Mouse (Mus musculus): ENCODE data around the gene Eva1b. TPM values are rescaled to one million over a fixed set of nuclear protein-coding genes. Genes with fewer than 3 reads are reported as not detected.

Gene Eva1b
- polyA plus RNA-seq, 1 experiment = 28.6 TPM

DNA sequence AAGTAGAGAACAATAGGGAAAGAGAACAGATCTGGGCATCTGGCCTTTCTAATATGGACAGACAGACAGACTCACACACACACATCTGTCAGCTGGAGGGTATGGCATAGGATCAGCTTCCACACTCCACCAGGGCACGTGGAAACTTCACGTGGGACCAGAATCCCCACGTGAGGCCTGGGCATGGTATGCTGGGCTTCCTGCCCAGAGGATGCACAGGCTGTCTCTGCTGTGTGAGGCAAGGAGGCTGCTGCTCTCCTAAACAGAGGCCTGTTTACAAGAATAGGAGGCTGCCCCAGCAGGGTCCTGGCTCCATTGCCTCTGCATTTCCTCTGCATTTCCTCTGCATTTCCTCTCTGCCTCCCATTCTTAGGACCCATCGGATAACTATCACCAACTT, 12.9 kb upstream of the Eva1b start:
- Histone ChIP-seq H3K36me3 (ENCODE audit: control insufficient read depth, insufficient read depth) (peaks cover 61% of the 10 kb centered on the region), H3K79me2 (ENCODE audit: control insufficient read depth, insufficient read depth) (peaks cover 11% of the 10 kb centered on the region), H3K27me3 (ENCODE audit: control insufficient read depth, insufficient read depth, insufficient read length) (no peaks in the 10 kb centered on the region), H3ac (ENCODE audit: control insufficient read depth, insufficient read length) (no peak overlapping the region), H3K4me2 (ENCODE audit: low read depth) (no peak overlapping the region), H3K4me3 (no peak overlapping the region)
- TF ChIP-seq USF1 (IDR thresholded peaks at IDR 0.05; ENCODE audit: low read depth) (no peak), POLR2AphosphoS2 (IDR thresholded peaks at IDR 0.05; ENCODE audit: insufficient read length, low read depth) (peak; percentile 28), CEBPB (IDR thresholded peaks at IDR 0.05; ENCODE audit: insufficient read depth, poor library complexity, severe bottlenecking) (no peak)

DNA sequence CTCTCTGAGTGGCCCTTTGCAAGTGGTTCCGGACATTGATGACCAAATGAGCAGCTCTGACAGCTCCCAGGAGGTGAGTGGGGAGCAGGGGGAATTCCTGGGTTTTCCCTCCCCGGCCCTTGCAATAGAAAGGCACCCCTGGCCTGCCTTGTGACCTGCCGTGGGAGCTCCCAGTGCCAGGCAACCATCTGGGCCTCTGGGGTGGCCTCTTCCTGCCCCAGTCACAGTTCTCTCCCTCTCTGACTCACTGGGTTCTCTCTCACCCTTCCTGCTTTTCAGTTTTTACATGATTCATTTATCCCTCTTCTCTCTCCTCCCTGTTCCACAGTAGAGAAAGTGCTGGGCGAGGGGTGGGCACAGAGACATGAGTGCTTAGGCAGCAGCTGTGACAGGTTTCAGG, 9.8 kb upstream of the Eva1b start:
- H3K36me3 ChIP-seq (ENCODE audit: control insufficient read depth, insufficient read depth) = peaks cover 67% of the 10 kb centered on the region
- no peak for TF ChIP-seq SRF (IDR thresholded peaks at IDR 0.05; ENCODE audit: control insufficient read depth, insufficient read length, low read depth)
- TF ChIP-seq POLR2AphosphoS2 (IDR thresholded peaks at IDR 0.05; ENCODE audit: insufficient read length, low read depth) = no peak
- TF ChIP-seq MYOD1 (IDR thresholded peaks at IDR 0.05; ENCODE audit: control insufficient read depth in 1 of 3, insufficient read length in 2 of 3, low read depth in 2 of 3) = no peak
- TF ChIP-seq TCF3 (IDR thresholded peaks at IDR 0.05; ENCODE audit: insufficient read length, low read depth) = no peak
- TF ChIP-seq USF1 (IDR thresholded peaks at IDR 0.05; ENCODE audit: low read depth) = no peak

GRCm38 (mm10) chr4:126141021-126141420, 6.5 kb upstream of the Eva1b start:
- H3K79me2 ChIP-seq (ENCODE audit: control insufficient read depth, insufficient read depth) = no peaks in the 10 kb centered on the region
- H3K4me2 ChIP-seq (ENCODE audit: low read depth) = no peak overlapping the region
- no peaks in the 10 kb centered on the region for H3K27me3 ChIP-seq (ENCODE audit: control insufficient read depth, insufficient read depth, insufficient read length)
- TF ChIP-seq POLR2AphosphoS2 (IDR thresholded peaks at IDR 0.05; ENCODE audit: insufficient read length, low read depth) (no peak), MYOG (IDR thresholded peaks at IDR 0.05; ENCODE audit: control insufficient read depth in 1 of 3, insufficient read depth in 1 of 3, insufficient read length in 2 of 3, low read depth in 2 of 3) (no peak), SRF (IDR thresholded peaks at IDR 0.05; ENCODE audit: control insufficient read depth, insufficient read length, low read depth) (no peak), TCF3 (IDR thresholded peaks at IDR 0.05; ENCODE audit: insufficient read length, low read depth) (no peak), CEBPB (IDR thresholded peaks at IDR 0.05; ENCODE audit: insufficient read depth, poor library complexity, severe bottlenecking) (no peak)
- no peak overlapping the region for H3K4me3 ChIP-seq
- peaks cover 44% of the 10 kb centered on the region for H3K36me3 ChIP-seq (ENCODE audit: control insufficient read depth, insufficient read depth)
- no peak overlapping the region for H3ac ChIP-seq (ENCODE audit: control insufficient read depth, insufficient read length)

More for the DNA sequence above, 9.8 kb upstream of the Eva1b start:
- Histone ChIP-seq H3ac (ENCODE audit: control insufficient read depth, insufficient read length) (no peak overlapping the region), H3K79me2 (ENCODE audit: control insufficient read depth, insufficient read depth) (peaks cover 8% of the 10 kb centered on the region), H3K4me3 (no peak overlapping the region), H3K4me2 (ENCODE audit: low read depth) (no peak overlapping the region), H3K27me3 (ENCODE audit: control insufficient read depth, insufficient read depth, insufficient read length) (no peaks in the 10 kb centered on the region)

DNA sequence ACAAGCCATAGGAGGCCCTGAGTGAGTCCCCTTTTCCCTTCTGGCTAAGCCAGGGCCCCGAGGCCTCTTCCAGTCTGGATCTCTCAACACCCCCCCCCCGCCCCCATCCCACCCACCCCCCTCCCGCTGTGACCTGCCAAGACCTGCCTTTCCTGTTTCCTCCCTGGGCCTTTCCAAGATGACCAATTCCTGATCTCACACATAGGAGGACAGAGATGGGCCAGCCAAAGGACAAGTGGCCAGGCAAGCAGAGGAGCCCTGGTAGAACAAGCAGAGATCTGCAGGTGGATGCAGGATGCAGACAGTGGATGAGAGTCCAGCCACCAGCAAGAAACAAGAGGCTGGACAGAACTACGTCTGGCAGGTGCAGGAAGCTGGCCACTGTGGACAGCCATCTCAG, 2.1 kb upstream of the Eva1b start:
- no peak overlapping the region for H3ac ChIP-seq (ENCODE audit: control insufficient read depth, insufficient read length)
- no peaks in the 10 kb centered on the region for H3K27me3 ChIP-seq (ENCODE audit: control insufficient read depth, insufficient read depth, insufficient read length)
- H3K4me3 ChIP-seq = no peak overlapping the region
- no peak for TF ChIP-seq MAX (IDR thresholded peaks at IDR 0.05; ENCODE audit: low read depth)
- TF ChIP-seq CEBPB (IDR thresholded peaks at IDR 0.05; ENCODE audit: insufficient read depth, poor library complexity, severe bottlenecking) = no peak
- no peak for TF ChIP-seq SRF (IDR thresholded peaks at IDR 0.05; ENCODE audit: control insufficient read depth, insufficient read length, low read depth)
- no peak for TF ChIP-seq USF1 (IDR thresholded peaks at IDR 0.05; ENCODE audit: low read depth)
- no peak for TF ChIP-seq REST (IDR thresholded peaks at IDR 0.05; ENCODE audit: insufficient read depth, insufficient read length)
- no peak for TF ChIP-seq TCF12 (IDR thresholded peaks at IDR 0.05; ENCODE audit: insufficient read depth, poor library complexity, severe bottlenecking)
- no peak for TF ChIP-seq POLR2AphosphoS2 (IDR thresholded peaks at IDR 0.05; ENCODE audit: insufficient read length, low read depth)
- TF ChIP-seq E2F4 (IDR thresholded peaks at IDR 0.05; ENCODE audit: insufficient read depth) = no peak
- TF ChIP-seq TCF3 (IDR thresholded peaks at IDR 0.05; ENCODE audit: insufficient read length, low read depth) = no peak
- TF ChIP-seq MYOD1 (IDR thresholded peaks at IDR 0.05; ENCODE audit: control insufficient read depth in 1 of 3, insufficient read length in 2 of 3, low read depth in 2 of 3) = no peak
- TF ChIP-seq MYOG (IDR thresholded peaks at IDR 0.05; ENCODE audit: control insufficient read depth in 1 of 3, insufficient read depth in 1 of 3, insufficient read length in 2 of 3, low read depth in 2 of 3) = no peak
- H3K36me3 ChIP-seq (ENCODE audit: control insufficient read depth, insufficient read depth) = peaks cover 16% of the 10 kb centered on the region
- peaks cover 4% of the 10 kb centered on the region for H3K79me2 ChIP-seq (ENCODE audit: control insufficient read depth, insufficient read depth)
- no peak overlapping the region for H3K4me2 ChIP-seq (ENCODE audit: low read depth)

- H3K36me3 ChIP-seq (ENCODE audit: control insufficient read depth, insufficient read depth) = peaks cover 3% of the 10 kb centered on the region
- peaks cover 4% of the 10 kb centered on the region for H3K79me2 ChIP-seq (ENCODE audit: control insufficient read depth, insufficient read depth)
- no peak overlapping the region for H3K4me3 ChIP-seq
- H3K27me3 ChIP-seq (ENCODE audit: control insufficient read depth, insufficient read depth, insufficient read length) = no peaks in the 10 kb centered on the region
- TF ChIP-seq SRF (IDR thresholded peaks at IDR 0.05; ENCODE audit: control insufficient read depth, insufficient read length, low read depth) (no peak), CEBPB (IDR thresholded peaks at IDR 0.05; ENCODE audit: insufficient read depth, poor library complexity, severe bottlenecking) (no peak), TCF12 (IDR thresholded peaks at IDR 0.05; ENCODE audit: insufficient read depth, poor library complexity, severe bottlenecking) (no peak), POLR2AphosphoS2 (IDR thresholded peaks at IDR 0.05; ENCODE audit: insufficient read length, low read depth) (no peak), MAX (IDR thresholded peaks at IDR 0.05; ENCODE audit: low read depth) (no peak), REST (IDR thresholded peaks at IDR 0.05; ENCODE audit: insufficient read depth, insufficient read length) (no peak), MYOG (IDR thresholded peaks at IDR 0.05; ENCODE audit: control insufficient read depth in 1 of 3, insufficient read depth in 1 of 3, insufficient read length in 2 of 3, low read depth in 2 of 3) (no peak), MYOD1 (IDR thresholded peaks at IDR 0.05; ENCODE audit: control insufficient read depth in 1 of 3, insufficient read length in 2 of 3, low read depth in 2 of 3) (no peak), E2F4 (IDR thresholded peaks at IDR 0.05; ENCODE audit: insufficient read depth) (no peak), USF1 (IDR thresholded peaks at IDR 0.05; ENCODE audit: low read depth) (no peak), TCF3 (IDR thresholded peaks at IDR 0.05; ENCODE audit: insufficient read length, low read depth) (no peak), POLR2A (IDR thresholded peaks at IDR 0.05; ENCODE audit: insufficient read length, low read depth) (no peak)
- no peak overlapping the region for H3K4me2 ChIP-seq (ENCODE audit: low read depth)
- no peak overlapping the region for H3ac ChIP-seq (ENCODE audit: control insufficient read depth, insufficient read length)
These were observed 491 bp upstream of the Eva1b start for GRCm38 (mm10) chr4:126146974-126147532.
